Mouse (Mus musculus) liver, embryonic 14.5 days (tissue): ENCODE data around the gene Ppp1r14c.

Experiments
- CTCF ChIP-seq: IDR thresholded peaks from 2 replicates; pipeline ENCODE4 v1.5.1; 2016; ENCODE audit warnings: antibody characterized with exemption, low read depth, control low read depth
- EP300 ChIP-seq: IDR thresholded peaks from 2 replicates; pipeline ENCODE4 v1.6.1; 2016; ENCODE audit warnings: antibody characterized with exemption, low read depth

DNA sequence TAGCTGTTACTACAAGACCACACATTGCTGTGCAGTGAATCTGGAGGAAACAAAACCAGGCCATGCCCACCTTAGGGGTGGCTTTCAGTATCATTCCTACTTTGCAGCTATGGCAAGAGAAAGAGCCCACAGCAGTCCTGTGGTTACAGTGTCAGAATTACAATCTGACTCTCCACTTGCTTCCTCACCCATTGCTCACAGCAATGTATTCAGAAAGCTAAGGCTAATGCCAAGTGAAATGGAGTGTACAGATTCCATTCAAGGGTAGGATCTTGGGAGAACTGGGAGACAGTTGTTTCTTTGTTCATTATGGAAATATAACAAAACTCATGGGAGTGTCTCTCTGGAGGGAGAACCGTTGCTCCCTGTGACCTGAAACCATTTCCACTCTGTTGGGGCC is 6.3 kb upstream of the Ppp1r14c start:
- TF ChIP-seq CTCF (no peak), EP300 (no peak)
